Mouse (Mus musculus) kidney, embryonic 14.5 days (tissue): ENCODE data around the gene Zfp644. TPM values are rescaled to one million over a fixed set of nuclear protein-coding genes. Genes with fewer than 3 reads are reported as not detected.

ENCODE experiments used
- ATAC-seq: fragments of 200-750 bp; cut with Nextera tagmentation; 2 replicates; pipeline ENCODE4 v1.8.0; 2017; ENCODE audit warnings: moderate number of reproducible peaks, mild to moderate bottlenecking, moderate TSS enrichment, moderate library complexity; ENCODE audit not compliant: low FRiP score, low TSS enrichment
- H3K27ac ChIP-seq: fragments of 300-500 bp; sonication (generic); 2 replicates; pipeline ENCODE4 v1.5.1; 2014; ENCODE audit warnings: low read depth, mild to moderate bottlenecking, low read length, moderate library complexity, mixed read lengths
- H3K27me3 ChIP-seq: fragments of 300-500 bp; sonication (generic); 2 replicates; pipeline ENCODE4 v1.6.1; 2014; ENCODE audit warnings: mild to moderate bottlenecking, low read length; ENCODE audit not compliant: control insufficient read depth, insufficient read depth
- H3K36me3 ChIP-seq: fragments of 300-500 bp; sonication (generic); 2 replicates; pipeline ENCODE4 v1.6.1; 2014; ENCODE audit warnings: low read length, mixed read lengths; ENCODE audit not compliant: control insufficient read depth, insufficient read depth
- H3K4me1 ChIP-seq: fragments of 300-500 bp; sonication (generic); 2 replicates; pipeline ENCODE4 v1.6.1; 2014; ENCODE audit warnings: low read length, mixed read lengths; ENCODE audit not compliant: control insufficient read depth, insufficient read depth
- H3K4me2 ChIP-seq: fragments of 300-500 bp; sonication (generic); replicated peaks from 2 replicates; pipeline ENCODE4 v1.6.1; 2014; ENCODE audit warnings: low read depth, mild to moderate bottlenecking, low read length
- H3K4me3 ChIP-seq: fragments of 300-500 bp; sonication (generic); 2 replicates; pipeline ENCODE4 v1.5.1; 2014; ENCODE audit warnings: mild to moderate bottlenecking, low read length
- H3K9ac ChIP-seq: fragments of 300-500 bp; sonication (generic); 2 replicates; pipeline ENCODE4 v1.6.1; 2014; ENCODE audit warnings: low read depth, mild to moderate bottlenecking, low read length, moderate library complexity
- H3K9me3 ChIP-seq: fragments of 300-500 bp; sonication (generic); 2 replicates; pipeline ENCODE4 v1.6.1; 2016; ENCODE audit warnings: low read length; ENCODE audit not compliant: control insufficient read depth
- WGBS: fragments of 180-500 bp; shearing (Covaris S2); extraction: QIAGEN DNeasy Blood & Tissue Kit; methylation state at CpG from one replicate; pipeline ENCODE4 v1.1.7; 2014; 5-methylcytosine and 5-hydroxymethylcytosine counted together
- polyA plus RNA-seq: library from polyadenylated mRNA; unstranded; fragments of >200 nt; fragmentation: Nextera tagmentation; extraction: Ambion mirVana; gene quantifications from 2 replicates; pipeline ENCODE4 v1.2.1, GENCODE M21; 2014

Gene Zfp644
- polyA plus RNA-seq, 1 experiment from 2014 or later, result 107 TPM

DNA sequence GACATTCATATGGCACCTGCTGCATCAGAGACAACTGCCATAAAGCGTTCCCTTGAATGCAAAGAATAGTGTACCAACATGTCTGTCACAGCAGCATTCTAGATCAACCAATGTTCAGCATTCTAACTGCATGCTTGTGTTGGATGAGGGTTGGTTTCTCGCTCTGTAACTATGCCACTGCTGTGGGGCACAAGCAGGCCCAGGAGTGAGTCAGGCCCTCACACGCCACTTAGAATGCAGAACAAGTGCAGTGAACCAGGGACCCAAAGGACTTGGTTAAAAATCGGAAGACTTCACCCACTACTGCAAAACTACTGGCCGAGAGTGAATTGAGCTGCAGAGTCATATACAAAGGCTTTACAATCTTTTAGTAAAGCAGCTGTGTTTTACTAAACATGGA is 74.9 kb downstream of the Zfp644 start:
- H3K4me2 ChIP-seq, result no peak overlapping the region

DNA sequence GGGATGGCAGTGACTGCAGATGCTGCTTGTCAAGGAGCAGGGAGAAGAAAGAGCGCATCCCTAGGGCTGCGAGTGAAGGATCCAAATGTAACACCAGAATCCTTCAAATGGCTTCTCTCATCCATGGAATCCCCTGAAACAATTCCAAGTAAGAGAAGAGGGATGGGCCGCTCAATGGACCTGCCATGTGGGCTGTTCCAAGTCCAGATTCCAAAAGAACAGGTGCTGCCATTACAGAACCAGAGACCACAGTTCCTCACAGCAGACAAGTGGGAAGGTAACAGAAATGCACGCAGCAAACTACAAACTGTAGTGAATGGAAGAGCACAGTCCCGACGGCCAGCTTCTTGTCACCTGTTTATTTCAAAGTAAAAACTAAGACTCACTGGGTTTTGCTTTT is 76.6 kb downstream of the Zfp644 start:
- no peaks in the 10 kb centered on the region for H3K9me3 ChIP-seq
- H3K27ac ChIP-seq, result no peak overlapping the region
- ATAC-seq, result no peak
- no peak overlapping the region for H3K4me3 ChIP-seq
- no peak overlapping the region for H3K4me2 ChIP-seq
- H3K36me3 ChIP-seq, result peaks cover 44% of the 10 kb centered on the region
- no peak overlapping the region for H3K9ac ChIP-seq
- no peaks in the 10 kb centered on the region for H3K4me1 ChIP-seq
- no peaks in the 10 kb centered on the region for H3K27me3 ChIP-seq
- WGBS, result 93% methylated on average over 6 of the region's 6 CpGs

More for the DNA sequence above, 74.9 kb downstream of the Zfp644 start:
- no peaks in the 10 kb centered on the region for H3K4me1 ChIP-seq
- H3K27ac ChIP-seq, result no peak overlapping the region
- 92% methylated on average over 5 of the region's 5 CpGs for WGBS
- H3K9me3 ChIP-seq, result no peaks in the 10 kb centered on the region
- H3K9ac ChIP-seq, result no peak overlapping the region
- ATAC-seq, result no peak
- no peak overlapping the region for H3K4me3 ChIP-seq
- H3K27me3 ChIP-seq, result no peaks in the 10 kb centered on the region
- H3K36me3 ChIP-seq, result peaks cover 42% of the 10 kb centered on the region

DNA sequence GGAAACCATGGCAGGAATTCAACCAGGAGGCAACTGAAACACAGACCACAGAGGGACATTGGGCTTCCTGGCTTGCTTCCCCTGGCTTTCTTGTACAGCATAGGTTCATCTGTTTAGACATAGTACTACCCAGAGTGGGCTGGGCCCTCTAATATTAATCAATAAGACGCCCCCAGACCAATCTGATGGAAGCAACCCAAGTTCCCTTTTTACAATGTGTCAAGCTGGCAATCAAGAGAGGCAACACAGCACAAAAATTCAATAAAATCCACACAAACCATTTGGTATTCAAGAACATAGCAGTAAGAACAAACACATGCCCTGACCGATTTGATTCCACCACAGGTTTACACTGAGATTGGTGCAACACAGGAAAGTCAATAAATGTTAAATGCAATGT is 82.1 kb downstream of the Zfp644 start:
- 95% methylated on average over 2 of the region's 2 CpGs for WGBS
- Histone ChIP-seq H3K4me3 (no peak overlapping the region), H3K36me3 (peaks cover 19% of the 10 kb centered on the region; the same call in 1 of the 2 replicates), H3K27me3 (no peaks in the 10 kb centered on the region), H3K4me1 (no peaks in the 10 kb centered on the region), H3K9me3 (no peaks in the 10 kb centered on the region), H3K9ac (no peak overlapping the region), H3K4me2 (no peak overlapping the region), H3K27ac (no peak overlapping the region)
- no peak for ATAC-seq

DNA sequence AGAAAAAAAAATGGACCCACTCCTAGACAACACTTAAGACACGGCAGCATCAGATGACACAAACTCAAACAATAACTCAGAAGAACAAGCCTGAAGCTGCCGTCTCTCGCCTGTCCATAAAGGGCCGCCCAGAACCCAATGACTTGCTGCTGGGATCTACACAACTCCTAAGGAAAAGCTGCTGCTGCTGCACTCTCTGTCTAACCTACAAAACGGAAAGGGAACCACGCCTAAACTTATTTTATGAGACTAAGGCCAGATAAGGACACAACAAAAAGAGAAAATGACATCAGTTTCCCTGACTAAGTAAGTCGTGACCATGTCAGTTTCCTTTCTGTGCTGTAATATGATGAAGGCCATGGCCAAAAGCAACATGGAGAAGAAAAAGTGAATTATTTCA is 82.5 kb downstream of the Zfp644 start:
- WGBS, result 77% methylated on average over 7 of the region's 7 CpGs
- Histone ChIP-seq H3K4me2 (no peak overlapping the region), H3K9ac (no peak overlapping the region), H3K4me3 (no peak overlapping the region), H3K4me1 (no peaks in the 10 kb centered on the region), H3K27me3 (no peaks in the 10 kb centered on the region), H3K9me3 (no peaks in the 10 kb centered on the region), H3K27ac (no peak overlapping the region), H3K36me3 (peaks cover 18% of the 10 kb centered on the region; the same call in 1 of the 2 replicates)
- no peak for ATAC-seq

DNA sequence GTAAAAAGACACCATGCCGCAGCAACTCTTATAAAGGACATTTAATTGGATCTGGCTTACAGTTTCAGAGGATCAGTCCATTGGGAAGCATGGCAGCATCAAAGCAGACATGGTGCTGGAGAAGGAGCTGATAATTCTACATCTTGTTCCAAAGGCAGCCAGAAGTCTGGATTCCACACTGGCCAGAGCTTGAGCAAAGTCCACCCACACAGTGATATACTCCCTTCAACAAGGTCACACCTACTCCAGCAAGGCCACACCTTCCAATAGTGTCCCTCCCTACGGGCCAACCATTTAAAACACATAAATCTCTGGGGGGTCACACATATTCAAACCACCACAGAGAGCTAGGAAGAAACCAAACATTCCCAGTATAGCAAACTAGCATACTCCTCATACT is 84.9 kb downstream of the Zfp644 start:
- WGBS, result 81% methylated on average over 2 of the region's 2 CpGs
- no peaks in the 10 kb centered on the region for H3K27me3 ChIP-seq
- no peak overlapping the region for H3K4me3 ChIP-seq
- H3K4me1 ChIP-seq, result no peaks in the 10 kb centered on the region
- H3K4me2 ChIP-seq, result no peak overlapping the region
- no peaks in the 10 kb centered on the region for H3K9me3 ChIP-seq
- H3K27ac ChIP-seq, result no peak overlapping the region
- ATAC-seq, result no peak
- no peak overlapping the region for H3K9ac ChIP-seq
- H3K36me3 ChIP-seq, result peaks cover 10% of the 10 kb centered on the region; the same call in 1 of the 2 replicates

DNA sequence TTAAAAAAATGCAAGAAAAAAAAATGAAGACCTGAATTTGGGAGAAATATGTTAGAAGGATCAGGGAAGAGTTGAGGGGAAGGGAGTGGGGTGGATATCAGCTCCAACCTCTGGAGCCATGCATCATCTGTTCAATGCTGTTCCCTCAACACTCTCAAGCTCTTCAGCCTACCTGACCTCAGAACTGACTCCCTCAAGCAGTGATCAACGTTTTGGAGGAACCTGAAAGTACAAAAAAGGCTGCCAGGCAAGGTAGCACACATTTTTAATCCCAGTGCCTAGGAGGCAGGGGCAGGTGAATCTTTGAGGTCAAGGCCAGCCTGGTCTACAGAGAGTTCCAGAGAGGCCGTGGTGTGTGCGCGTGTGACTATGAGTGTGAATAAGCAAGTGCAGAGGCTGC is 88.3 kb downstream of the Zfp644 start, which contains the start of gene Gm17304:
Gene Gm17304 (plus strand): TSS at position 301 of the 400 bp plus-strand sequence.
- 91% methylated on average over 4 of the region's 4 CpGs for WGBS
- peaks cover 8% of the 10 kb centered on the region; the same call in 1 of the 2 replicates for H3K36me3 ChIP-seq

DNA sequence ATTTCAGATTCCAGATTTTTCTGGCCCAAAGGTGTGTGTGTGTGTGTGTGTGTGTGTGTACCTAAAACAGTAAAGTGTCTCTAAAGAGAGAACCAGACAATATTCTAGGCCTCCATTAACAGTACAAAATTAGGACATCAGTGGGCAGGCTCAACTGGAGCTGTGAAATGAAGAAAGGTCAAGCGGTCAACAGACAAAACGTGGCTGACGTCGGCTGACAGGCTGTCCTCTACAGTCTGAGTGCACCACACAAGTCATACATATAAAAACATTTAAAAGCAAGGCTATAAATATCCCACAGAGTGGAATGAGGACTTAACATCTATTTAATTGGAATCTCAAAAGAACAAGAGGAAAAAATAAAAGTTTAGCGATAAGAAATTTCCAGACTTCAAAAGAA is 90.0 kb downstream of the Zfp644 start:
- Histone ChIP-seq H3K36me3 (peaks cover 8% of the 10 kb centered on the region; the same call in 1 of the 2 replicates), H3K4me2 (no peak overlapping the region), H3K4me1 (no peaks in the 10 kb centered on the region), H3K9me3 (no peaks in the 10 kb centered on the region), H3K9ac (no peak overlapping the region), H3K27ac (no peak overlapping the region), H3K27me3 (no peaks in the 10 kb centered on the region), H3K4me3 (no peak overlapping the region)
- no peak for ATAC-seq
- 66% methylated on average over 5 of the region's 5 CpGs for WGBS

More for the DNA sequence above, 88.3 kb downstream of the Zfp644 start, which contains the start of gene Gm17304:
- H3K4me3 ChIP-seq, result no peak within 1 kb of the TSS
- ATAC-seq, result no peak
- H3K4me1 ChIP-seq, result no peaks in the 10 kb centered on the region
- no peaks in the 10 kb centered on the region for H3K9me3 ChIP-seq
- H3K9ac ChIP-seq, result no peak within 1 kb of the TSS
- H3K4me2 ChIP-seq, result no peak within 1 kb of the TSS
- H3K27ac ChIP-seq, result no peak within 1 kb of the TSS
- H3K27me3 ChIP-seq, result no peaks in the 10 kb centered on the region

DNA sequence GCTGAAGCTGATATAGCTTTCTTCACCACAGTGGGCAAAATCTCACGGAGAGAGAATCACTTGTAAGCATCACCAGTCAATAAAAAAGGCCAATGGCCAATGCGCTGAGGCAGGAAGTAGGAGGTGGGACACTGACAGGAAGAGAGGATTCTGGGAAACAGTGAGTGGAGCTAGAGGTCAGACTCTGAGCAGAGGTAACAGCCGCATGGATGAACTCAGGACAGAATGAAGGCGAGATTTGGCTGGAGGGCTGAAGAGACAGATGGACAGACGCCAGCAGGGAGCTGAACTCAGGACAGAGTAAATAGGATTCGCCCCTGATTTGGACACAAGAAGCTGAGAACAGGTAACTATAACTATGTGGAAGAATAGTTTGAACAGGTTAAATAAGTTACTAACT is 92.0 kb downstream of the Zfp644 start:
- no peaks in the 10 kb centered on the region for H3K36me3 ChIP-seq
- no peak for ATAC-seq
- H3K9ac ChIP-seq, result no peak overlapping the region
- H3K4me3 ChIP-seq, result no peak overlapping the region
- no peaks in the 10 kb centered on the region for H3K9me3 ChIP-seq
- H3K27ac ChIP-seq, result no peak overlapping the region
- no peaks in the 10 kb centered on the region for H3K27me3 ChIP-seq
- H3K4me2 ChIP-seq, result no peak overlapping the region
- H3K4me1 ChIP-seq, result no peaks in the 10 kb centered on the region
- WGBS, result 88% methylated on average over 6 of the region's 6 CpGs

DNA sequence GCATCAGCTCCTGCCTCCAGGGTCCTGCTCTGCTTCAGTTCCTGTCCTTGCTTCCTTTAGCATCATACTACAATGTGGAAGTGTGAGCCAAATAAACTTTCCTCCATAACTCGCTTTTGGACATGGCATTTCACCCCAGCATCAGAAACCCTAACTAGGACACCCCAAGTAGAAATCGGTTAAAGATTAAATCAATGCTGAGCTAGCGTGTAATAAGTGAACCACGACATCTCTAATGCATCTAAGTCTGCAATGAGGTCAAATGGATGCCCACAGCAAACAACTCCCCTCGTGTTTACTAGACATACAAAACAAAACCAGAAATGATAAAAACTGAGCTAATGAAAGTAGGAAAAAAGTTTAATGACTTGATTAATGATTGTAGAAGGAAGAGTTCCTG is 92.7 kb downstream of the Zfp644 start:
- Histone ChIP-seq H3K4me3 (no peak overlapping the region), H3K27me3 (no peaks in the 10 kb centered on the region), H3K9ac (no peak overlapping the region), H3K27ac (no peak overlapping the region), H3K9me3 (no peaks in the 10 kb centered on the region), H3K36me3 (no peaks in the 10 kb centered on the region), H3K4me2 (no peak overlapping the region), H3K4me1 (no peaks in the 10 kb centered on the region)
- no peak for ATAC-seq
- WGBS, result 82% methylated on average over 5 of the region's 5 CpGs
